Mouse (Mus musculus): ENCODE results near the gene Olfr1351. TPM values are rescaled to one million over a fixed set of nuclear protein-coding genes. Genes with fewer than 3 reads are reported as not detected.
"Not testable (repeated sequence)": the region's sequence is repeated elsewhere in the genome, so short reads cannot be mapped to it uniquely, and the experiment has no call there.

Olfr1351 gene
- polyA plus RNA-seq (2015; fragmentation: Nextera tagmentation; extraction: Ambion mirVana), result not detected in 2 replicates

GRCm38 (mm10) chr10:79012172-79012571 lies at the start of gene Olfr1351:
Olfr1351 (plus strand) TSS chr10:79012472.
- DNase-seq (no peak), ATAC-seq (no peak)
- no peak within 1 kb of the TSS for H3K27ac ChIP-seq (ENCODE audit: low read depth)
- H3K36me3 ChIP-seq (replicated peaks; ENCODE audit: insufficient read depth, low read length), result no peaks in the 10 kb centered on the region
- TF ChIP-seq EP300 (IDR thresholded peaks at IDR 0.05; ENCODE audit: low read depth), result no peak
- TF ChIP-seq CTCF (IDR thresholded peaks at IDR 0.05; ENCODE audit: low read depth), result no peak
- 60% methylated on average over 1 of the region's 1 CpGs for WGBS (ENCODE audit: insufficient replicate concordance)
- no peaks in the 10 kb centered on the region for H3K4me1 ChIP-seq (ENCODE audit: insufficient read depth)
- no peak within 1 kb of the TSS for H3K9ac ChIP-seq (replicated peaks)
- H3K27me3 ChIP-seq (ENCODE audit: insufficient read depth, low read length), result no peaks in the 10 kb centered on the region
- no peaks in the 10 kb centered on the region for H3K9me3 ChIP-seq (ENCODE audit: low read length)
- no peak within 1 kb of the TSS for H3K4me2 ChIP-seq (ENCODE audit: low read depth, low read length)
- no peak within 1 kb of the TSS for H3K4me3 ChIP-seq (ENCODE audit: low read depth, low read length)

GRCm38 (mm10) chr10:78963009-78963408 lies 49.3 kb upstream of the Olfr1351 start, which contains the start of gene Olfr1353:
Olfr1353 (plus strand) TSS chr10:78963309.
- not testable (repeated sequence) for H3K27ac ChIP-seq (ENCODE audit: low read depth); H3K9me3 ChIP-seq (ENCODE audit: low read length); H3K4me1 ChIP-seq (ENCODE audit: insufficient read depth); H3K9ac ChIP-seq (replicated peaks); DNase-seq; H3K27me3 ChIP-seq (ENCODE audit: insufficient read depth, low read length); H3K4me3 ChIP-seq (ENCODE audit: low read depth, low read length); H3K4me2 ChIP-seq (ENCODE audit: low read depth, low read length); ATAC-seq; H3K36me3 ChIP-seq (replicated peaks; ENCODE audit: insufficient read depth, low read length)

- TF ChIP-seq EP300 (IDR thresholded peaks at IDR 0.05; ENCODE audit: low read depth), result no peak
- no peak for TF ChIP-seq CTCF (IDR thresholded peaks at IDR 0.05; ENCODE audit: low read depth)
- ATAC-seq, result no peak
- H3K27ac ChIP-seq (ENCODE audit: low read depth), result no peak within 1 kb of the TSS
These were observed 31.5 kb upstream of the Olfr1351 start, which contains the start of gene Olfr1352 for GRCm38 (mm10) chr10:78980750-78981149. Olfr1352 (plus strand) TSS chr10:78981050.

GRCm38 (mm10) chr10:79028441-79028840 lies 16.2 kb downstream of the Olfr1351 start, which contains the start of gene Olfr57:
Olfr57 (plus strand) TSS chr10:79028741.
- Histone ChIP-seq H3K9ac (replicated peaks) (no peak within 1 kb of the TSS), H3K4me2 (ENCODE audit: low read depth, low read length) (no peak within 1 kb of the TSS), H3K9me3 (ENCODE audit: low read length) (no peaks in the 10 kb centered on the region), H3K27me3 (ENCODE audit: insufficient read depth, low read length) (no peaks in the 10 kb centered on the region), H3K27ac (ENCODE audit: low read depth) (no peak within 1 kb of the TSS), H3K36me3 (replicated peaks; ENCODE audit: insufficient read depth, low read length) (no peaks in the 10 kb centered on the region), H3K4me3 (ENCODE audit: low read depth, low read length) (no peak within 1 kb of the TSS), H3K4me1 (ENCODE audit: insufficient read depth) (no peaks in the 10 kb centered on the region)
- TF ChIP-seq CTCF (IDR thresholded peaks at IDR 0.05; ENCODE audit: low read depth) (no peak), EP300 (IDR thresholded peaks at IDR 0.05; ENCODE audit: low read depth) (no peak)
- DNase-seq (no peak), ATAC-seq (no peak)

More at GRCm38 (mm10) chr10:78980750-78981149, 31.5 kb upstream of the Olfr1351 start, which contains the start of gene Olfr1352:
- H3K4me1 ChIP-seq (ENCODE audit: insufficient read depth), result no peaks in the 10 kb centered on the region
- H3K27me3 ChIP-seq (ENCODE audit: insufficient read depth, low read length), result no peaks in the 10 kb centered on the region
- no peak within 1 kb of the TSS for H3K9ac ChIP-seq (replicated peaks)
- no peaks in the 10 kb centered on the region for H3K36me3 ChIP-seq (replicated peaks; ENCODE audit: insufficient read depth, low read length)
- no peak within 1 kb of the TSS for H3K4me3 ChIP-seq (ENCODE audit: low read depth, low read length)
- no peak within 1 kb of the TSS for H3K4me2 ChIP-seq (ENCODE audit: low read depth, low read length)
- no peak for DNase-seq
- H3K9me3 ChIP-seq (ENCODE audit: low read length), result no peaks in the 10 kb centered on the region

GRCm38 (mm10) chr10:79042457-79042856 lies 30.2 kb downstream of the Olfr1351 start:
- H3K4me3 ChIP-seq (ENCODE audit: low read depth, low read length); H3K9me3 ChIP-seq (ENCODE audit: low read length); DNase-seq; H3K27ac ChIP-seq (ENCODE audit: low read depth); H3K4me1 ChIP-seq (ENCODE audit: insufficient read depth); H3K27me3 ChIP-seq (ENCODE audit: insufficient read depth, low read length); H3K36me3 ChIP-seq (replicated peaks; ENCODE audit: insufficient read depth, low read length); H3K4me2 ChIP-seq (ENCODE audit: low read depth, low read length); H3K9ac ChIP-seq (replicated peaks); ATAC-seq: not testable (repeated sequence)
- WGBS (ENCODE audit: insufficient replicate concordance), result 77% methylated on average over 2 of the region's 2 CpGs

GRCm38 (mm10) chr10:79057370-79057769 lies 45.1 kb downstream of the Olfr1351 start:
- H3K27ac ChIP-seq (ENCODE audit: low read depth); H3K4me3 ChIP-seq (ENCODE audit: low read depth, low read length); H3K4me2 ChIP-seq (ENCODE audit: low read depth, low read length); ATAC-seq; H3K36me3 ChIP-seq (replicated peaks; ENCODE audit: insufficient read depth, low read length); H3K27me3 ChIP-seq (ENCODE audit: insufficient read depth, low read length); DNase-seq; H3K4me1 ChIP-seq (ENCODE audit: insufficient read depth); H3K9ac ChIP-seq (replicated peaks): not testable (repeated sequence)
- peaks cover 11% of the 10 kb centered on the region for H3K9me3 ChIP-seq (ENCODE audit: low read length)
- WGBS (ENCODE audit: insufficient replicate concordance), result 52% methylated on average over 3 of the region's 3 CpGs

Other genes with a start within 250 kb of the Olfr1351 start
- 0.08 and 0.13 TPM in 2 replicates for gene Slc1a6, start 232.0 kb upstream of the Olfr1351 start, polyA plus RNA-seq (2015; fragmentation: Nextera tagmentation; extraction: Ambion mirVana)
- not detected in 2 replicates for gene Olfr1356, start 160.3 kb upstream of the Olfr1351 start, polyA plus RNA-seq (2015; fragmentation: Nextera tagmentation; extraction: Ambion mirVana)
- gene Olfr1355, start 136.9 kb upstream of the Olfr1351 start, polyA plus RNA-seq (2015; fragmentation: Nextera tagmentation; extraction: Ambion mirVana), result not detected in 2 replicates
- gene Olfr1354, start 99.3 kb upstream of the Olfr1351 start, polyA plus RNA-seq (2015; fragmentation: Nextera tagmentation; extraction: Ambion mirVana), result not detected in 2 replicates
- not detected in 2 replicates for gene Olfr8, start 61.8 kb upstream of the Olfr1351 start, polyA plus RNA-seq (2015; fragmentation: Nextera tagmentation; extraction: Ambion mirVana)
- not detected in 2 replicates for gene Olfr1353, start 49.2 kb upstream of the Olfr1351 start, polyA plus RNA-seq (2015; fragmentation: Nextera tagmentation; extraction: Ambion mirVana)
- not detected in 2 replicates for gene Olfr1352, start 31.4 kb upstream of the Olfr1351 start, polyA plus RNA-seq (2015; fragmentation: Nextera tagmentation; extraction: Ambion mirVana)
- gene Olfr57, start 16.3 kb downstream of the Olfr1351 start, polyA plus RNA-seq (2015; fragmentation: Nextera tagmentation; extraction: Ambion mirVana), result not detected in 2 replicates
- 2.3 and 3.1 TPM in 2 replicates for gene 2610008E11Rik, start 85.1 kb downstream of the Olfr1351 start, polyA plus RNA-seq (2015; fragmentation: Nextera tagmentation; extraction: Ambion mirVana)
- not detected in 2 replicates for gene Vmn2r80, start 136.3 kb downstream of the Olfr1351 start, polyA plus RNA-seq (2015; fragmentation: Nextera tagmentation; extraction: Ambion mirVana)
- not detected in 2 replicates for gene Vmn2r81, start 235.2 kb downstream of the Olfr1351 start, polyA plus RNA-seq (2015; fragmentation: Nextera tagmentation; extraction: Ambion mirVana)